Mouse (Mus musculus) heart, postnatal 0 days (tissue): ENCODE results near the gene Itpr2.
A peak's percentile ranks its signal among the peaks of the same experiment; 100 is the strongest.

Experiments
- CTCF ChIP-seq: IDR thresholded peaks from 2 replicates; pipeline ENCODE4 v1.5.1; 2016; ENCODE audit warnings: antibody characterized with exemption, control low read depth, low read depth
- EP300 ChIP-seq: IDR thresholded peaks from 2 replicates; pipeline ENCODE4 v1.6.1; 2016; ENCODE audit warnings: antibody characterized with exemption, low read depth

DNA sequence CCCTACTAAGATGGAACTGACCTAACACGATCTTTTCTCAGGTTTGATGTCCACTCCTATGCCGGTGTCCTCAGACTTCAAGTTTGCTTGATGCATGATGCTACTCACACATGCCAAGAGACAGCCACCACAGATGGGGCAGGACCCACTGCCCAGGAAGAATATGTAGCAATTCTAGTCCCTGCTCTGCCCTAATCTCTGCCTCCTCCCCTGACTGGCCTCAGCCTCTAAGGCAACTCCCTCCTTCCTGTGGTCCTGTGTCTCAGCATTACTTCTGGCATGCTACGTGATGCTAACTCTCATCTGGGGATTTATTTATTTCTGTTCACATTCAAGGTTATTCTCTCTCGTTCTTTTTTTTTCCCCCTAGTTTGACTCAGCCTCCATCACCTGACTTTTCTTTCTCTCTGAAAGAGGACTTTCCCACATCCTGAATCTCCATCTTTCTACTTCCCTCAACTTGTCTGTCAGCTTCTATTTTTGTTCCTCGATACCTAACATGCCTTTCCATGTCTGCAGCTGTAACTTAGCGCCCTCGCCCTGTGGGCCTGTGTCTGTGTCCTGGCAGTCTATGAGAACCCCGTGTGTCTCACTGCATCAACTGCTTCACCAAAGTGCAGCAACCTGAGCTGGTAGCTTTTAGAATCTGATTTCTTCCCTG lies 279.5 kb downstream of the Itpr2 start:
- TF ChIP-seq CTCF = peak; percentile 55
- TF ChIP-seq EP300 = no peak
